ENCODE assay signal across 7 mouse cellular contexts in the genomic region with DNA sequence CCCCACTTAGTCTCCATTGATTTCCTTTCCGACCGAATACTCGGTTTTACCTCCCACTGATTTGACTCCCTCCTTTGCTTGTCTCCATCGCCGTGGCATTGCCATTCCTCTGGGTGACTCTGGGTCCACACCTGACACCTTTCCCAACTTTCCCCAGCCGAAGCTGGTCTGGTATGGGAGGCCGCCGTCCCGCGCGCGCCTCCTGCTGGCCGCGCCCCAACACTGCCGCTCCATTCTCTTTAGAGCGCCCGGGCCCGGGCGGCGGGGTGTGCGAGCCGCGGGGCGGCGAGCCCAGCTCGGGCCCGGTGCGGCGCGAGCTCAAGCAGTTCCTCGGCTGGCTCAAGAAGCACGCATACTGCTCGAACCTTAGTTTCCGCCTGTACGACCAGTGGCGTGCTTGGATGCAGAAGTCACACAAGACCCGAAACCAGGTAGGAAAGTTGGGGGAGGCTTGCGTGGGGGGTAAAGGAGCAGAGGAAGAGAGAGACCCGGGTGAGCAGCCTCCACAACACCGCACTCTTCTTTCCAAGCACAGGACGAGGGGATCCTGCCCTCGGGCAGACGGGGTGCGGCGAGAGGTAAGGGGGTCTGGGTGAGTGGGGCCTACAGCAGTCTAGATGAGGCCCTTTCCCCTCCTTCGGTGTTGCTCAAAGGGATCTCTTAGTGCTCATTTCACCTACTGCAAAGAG. TPM values are rescaled to one million over a fixed set of nuclear protein-coding genes. Genes with fewer than 3 reads are reported as not detected.
A peak's percentile ranks its signal among the peaks of the same experiment; 100 is the strongest.
DNase-seq lines count a peak whose midpoint lies in the region; ATAC-seq and TF ChIP-seq lines count a peak whose summit lies in the region.

No protein-coding gene starts in this region.

- peak overlapping the region; percentile 63 for H3K4me2 ChIP-seq in embryonic facial prominence, embryonic 14.5 days (ENCODE audit: low read depth, low read length)
- peak overlapping the region; percentile 22; the same call in 1 of the 2 replicates for H3K4me2 ChIP-seq in heart, embryonic 14.5 days (ENCODE audit: low read length)

- in situ Hi-C loops in ES-E14 (cut with MboI; ENCODE audit: low sequenced_read_pairs in 2 of 2, unreplicated experiment in 2 of 2) = no loop called here

- H3K27ac ChIP-seq in ES-E14 (ENCODE audit: insufficient read depth, low read depth, low read length, poor library complexity, severe bottlenecking) = no peak overlapping the region
- H3K27ac ChIP-seq in embryonic facial prominence, embryonic 14.5 days (replicated peaks; ENCODE audit: low read depth, low read length) = peak overlapping the region; percentile 70
- H3K27ac ChIP-seq in heart, embryonic 14.5 days (replicated peaks in 1 of 2; ENCODE audit: control insufficient read depth in 1 of 2, insufficient read depth in 1 of 2, low read depth in 2 of 2, low read length in 2 of 2) = no peak overlapping the region

- no peak for DNase-seq in ES-E14 (ENCODE audit: low read depth, low spot score)
- DNase-seq in adrenal gland, postnatal 25 days = peak; percentile 62
- peak; percentile 72 for DNase-seq in embryonic facial prominence, embryonic 14.5 days (ENCODE audit: low spot score)
- DNase-seq in kidney, postnatal 25 days = peak; percentile 74 to 78
- DNase-seq in spleen, postnatal 14 days (ENCODE audit: low spot score in 2 of 2) = peak; percentile 49 to 60

- peaks cover 17% of the 10 kb centered on the region for H3K36me3 ChIP-seq in ES-E14 (ENCODE audit: control insufficient read depth, insufficient read depth, low read length, poor library complexity, severe bottlenecking)
- peaks cover 22% of the 10 kb centered on the region for H3K36me3 ChIP-seq in embryonic facial prominence, embryonic 14.5 days (ENCODE audit: control insufficient read depth, insufficient read depth, low read length)
- peaks cover 27% of the 10 kb centered on the region for H3K36me3 ChIP-seq in heart, embryonic 14.5 days (ENCODE audit: control insufficient read depth, insufficient read depth, low read length)

- H3K9ac ChIP-seq in ES-E14 (ENCODE audit: insufficient read depth, low read depth, low read length, poor library complexity, severe bottlenecking) = peak overlapping the region; percentile 36; the same call in 1 of the 2 replicates
- H3K9ac ChIP-seq in embryonic facial prominence, embryonic 14.5 days (ENCODE audit: low read depth, low read length) = peak overlapping the region; percentile 14; the same call in 1 of the 2 replicates
- 0 out of 2 replicates have a peak overlapping the region, but pooled peaks have one; percentile 16 for H3K9ac ChIP-seq in heart, embryonic 14.5 days (ENCODE audit: low read length)

- no peaks in the 10 kb centered on the region for H3K9me3 ChIP-seq in ES-E14 (ENCODE audit: control insufficient read depth, insufficient read depth, low read depth, low read length)
- no peaks in the 10 kb centered on the region for H3K9me3 ChIP-seq in embryonic facial prominence, embryonic 14.5 days (ENCODE audit: control insufficient read depth, low read length)
- H3K9me3 ChIP-seq in heart, embryonic 14.5 days (ENCODE audit: control insufficient read depth, low read length) = no peaks in the 10 kb centered on the region

- peaks cover 37% of the 10 kb centered on the region for H3K27me3 ChIP-seq in embryonic facial prominence, embryonic 14.5 days (replicated peaks; ENCODE audit: control insufficient read depth, insufficient read depth, low read length)
- peaks cover 54% of the 10 kb centered on the region for H3K27me3 ChIP-seq in heart, embryonic 14.5 days (ENCODE audit: control insufficient read depth, insufficient read depth, low read length)

- ATAC-seq in embryonic facial prominence, embryonic 14.5 days (ENCODE audit: low read depth) = peak; percentile 6; the same call in 1 of the 2 replicates
- no peak for ATAC-seq in heart, embryonic 14.5 days (ENCODE audit: insufficient number of reproducible peaks, insufficient read depth, low FRiP score, low read depth)
- peak; percentile 52 for ATAC-seq in megakaryocyte, adult 5-6 weeks (ENCODE audit: poor library complexity, severe bottlenecking)

- peaks cover 7 to 17% of the 10 kb centered on the region in 2 experiments; a peak in 2 of 4 replicates for H3K4me1 ChIP-seq in ES-E14 (ENCODE audit: control insufficient read depth in 2 of 2, insufficient read depth in 2 of 2, low read length in 2 of 2, poor library complexity in 1 of 2)
- peaks cover 41% of the 10 kb centered on the region for H3K4me1 ChIP-seq in embryonic facial prominence, embryonic 14.5 days (ENCODE audit: control insufficient read depth, insufficient read depth, low read length)
- H3K4me1 ChIP-seq in heart, embryonic 14.5 days (ENCODE audit: control insufficient read depth in 2 of 2, insufficient read depth in 2 of 2, low read length in 2 of 2) = peaks cover 18 to 37% of the 10 kb centered on the region in 2 experiments

- WGBS in embryonic facial prominence, embryonic 14.5 days = 8% methylated on average over 44 of the region's 46 CpGs
- 18% methylated on average over 46 of the region's 46 CpGs for WGBS in heart, embryonic 14.5 days

- H3K4me3 ChIP-seq in ES-E14 (ENCODE audit: insufficient read depth in 1 of 2, low read depth in 1 of 2, low read length in 2 of 2, poor library complexity in 1 of 2, severe bottlenecking in 1 of 2) = no peak overlapping the region
- no peak overlapping the region for H3K4me3 ChIP-seq in embryonic facial prominence, embryonic 14.5 days (ENCODE audit: low read depth, low read length)
- peak overlapping the region in 1 of 2 experiments; percentile 16; a peak in 1 of 4 replicates for H3K4me3 ChIP-seq in heart, embryonic 14.5 days (ENCODE audit: control insufficient read depth in 1 of 2, insufficient read depth in 1 of 2, low read depth in 1 of 2, low read length in 2 of 2)

TF ChIP-seq in ES-E14, 5 proteins besides CTCF, POLR2A, EP300 and RAD21:
- TF ChIP-seq ZC3H11A (IDR thresholded peaks at IDR 0.05; ENCODE audit: borderline replicate concordance, low read depth, low read length) = peak; percentile 62; the same call in 1 of the 2 replicates
- TF ChIP-seq CHD2 (IDR thresholded peaks at IDR 0.05; ENCODE audit: low read depth, low read length) = no peak
TF ChIP-seq in ES-E14: peak in this region for 1.

RNA-seq across cellular contexts. Expression of gene Rex1bd, which starts 3.3 kb away (rescaled TPM):
- total RNA-seq in ES-E14 (2012; rRNA removed) = 125 and 130 TPM in 2 replicates
- total RNA-seq in adrenal gland, postnatal 25 days (2021) = 141 and 158 TPM in 2 replicates
- polyA plus RNA-seq in embryonic facial prominence, embryonic 14.5 days (2014; fragmentation: Nextera tagmentation; extraction: Ambion mirVana) = 144 and 148 TPM in 2 replicates
- 129 and 138 TPM in 2 replicates for polyA plus RNA-seq in heart, embryonic 14.5 days (2014; fragmentation: Nextera tagmentation; extraction: Ambion mirVana)
- total RNA-seq in megakaryocyte, adult 5-6 weeks (2015) = 40.4 and 47.5 TPM in 2 replicates
- 37.3 and 43.7 TPM in 2 replicates for total RNA-seq in megakaryocyte, adult 5-6 weeks (2017)

RNA-seq across cellular contexts. Expression of gene Uba52, which starts 7.4 kb away (rescaled TPM):
- 3,214 and 4,257 TPM in 2 replicates for total RNA-seq in ES-E14 (2012; rRNA removed)
- 1,380 and 1,587 TPM in 2 replicates for total RNA-seq in adrenal gland, postnatal 25 days (2021)
- polyA plus RNA-seq in embryonic facial prominence, embryonic 14.5 days (2014; fragmentation: Nextera tagmentation; extraction: Ambion mirVana) = 991 and 1,091 TPM in 2 replicates
- 900 and 1,040 TPM in 2 replicates for polyA plus RNA-seq in heart, embryonic 14.5 days (2014; fragmentation: Nextera tagmentation; extraction: Ambion mirVana)
- total RNA-seq in megakaryocyte, adult 5-6 weeks (2015) = 2,237 and 2,370 TPM in 2 replicates
- 4,162 and 4,635 TPM in 2 replicates for total RNA-seq in megakaryocyte, adult 5-6 weeks (2017)

RNA-seq across cellular contexts. Expression of gene Crlf1, which starts 10.2 kb away (rescaled TPM):
- total RNA-seq in ES-E14 (2012; rRNA removed) = 17.0 and 29.3 TPM in 2 replicates
- 0.18 TPM in 1 of 2 replicates, not detected in the other for total RNA-seq in adrenal gland, postnatal 25 days (2021)
- polyA plus RNA-seq in embryonic facial prominence, embryonic 14.5 days (2014; fragmentation: Nextera tagmentation; extraction: Ambion mirVana) = 67.3 and 68.1 TPM in 2 replicates
- 0.42 and 2.0 TPM in 2 replicates for polyA plus RNA-seq in heart, embryonic 14.5 days (2014; fragmentation: Nextera tagmentation; extraction: Ambion mirVana)
- not detected in 2 replicates for total RNA-seq in megakaryocyte, adult 5-6 weeks (2015)
- total RNA-seq in megakaryocyte, adult 5-6 weeks (2017) = not detected in 2 replicates

RNA-seq across cellular contexts. Expression of gene Tmem59l, which starts 16.0 kb away (rescaled TPM):
- 5.3 and 8.0 TPM in 2 replicates for total RNA-seq in ES-E14 (2012; rRNA removed)
- total RNA-seq in adrenal gland, postnatal 25 days (2021) = 10.1 and 10.2 TPM in 2 replicates
- 10.2 and 14.5 TPM in 2 replicates for polyA plus RNA-seq in embryonic facial prominence, embryonic 14.5 days (2014; fragmentation: Nextera tagmentation; extraction: Ambion mirVana)
- 0.31 TPM in 1 of 2 replicates, not detected in the other for polyA plus RNA-seq in heart, embryonic 14.5 days (2014; fragmentation: Nextera tagmentation; extraction: Ambion mirVana)
- not detected in 2 replicates for total RNA-seq in megakaryocyte, adult 5-6 weeks (2015)
- not detected in 2 replicates for total RNA-seq in megakaryocyte, adult 5-6 weeks (2017)

RNA-seq across cellular contexts. Expression of gene Fkbp8, which starts 24.3 kb away (rescaled TPM):
- total RNA-seq in ES-E14 (2012; rRNA removed) = 252 and 256 TPM in 2 replicates
- 361 and 404 TPM in 2 replicates for total RNA-seq in adrenal gland, postnatal 25 days (2021)
- polyA plus RNA-seq in embryonic facial prominence, embryonic 14.5 days (2014; fragmentation: Nextera tagmentation; extraction: Ambion mirVana) = 202 and 234 TPM in 2 replicates
- polyA plus RNA-seq in heart, embryonic 14.5 days (2014; fragmentation: Nextera tagmentation; extraction: Ambion mirVana) = 189 and 209 TPM in 2 replicates
- 75.1 and 75.3 TPM in 2 replicates for total RNA-seq in megakaryocyte, adult 5-6 weeks (2015)
- 146 and 166 TPM in 2 replicates for total RNA-seq in megakaryocyte, adult 5-6 weeks (2017)

Comparison
In these comparisons a context has a peak if more than half of its experiments do, and no peak if none do; other contexts are left out.
1. RNA of gene Crlf1, which starts 10.2 kb away (total RNA-seq): 17.0 to 29.3 TPM in ES-E14; 0.18 TPM in adrenal gland, postnatal 25 days and not detected in megakaryocyte, adult 5-6 weeks; every median in the first group is over 10 times any median in the second.
2. Peak in every context shown above with its lines, with median percentiles within 50 percentile points of each other: H3K9ac ChIP-seq.